Mouse (Mus musculus) hindbrain, embryonic 16.5 days (tissue): ENCODE results near the gene F2r. TPM values are rescaled to one million over a fixed set of nuclear protein-coding genes. Genes with fewer than 3 reads are reported as not detected.

Source experiments
- ATAC-seq: fragments of 200-750 bp; cut with Nextera tagmentation; 2 replicates; pipeline ENCODE4 v1.8.0; 2017; ENCODE audit warnings: moderate TSS enrichment, moderate library complexity
- H3K27ac ChIP-seq: fragments of 300-500 bp; sonication (generic); 2 replicates; pipeline ENCODE4 v1.5.1; 2014; ENCODE audit warnings: low read depth, mild to moderate bottlenecking, control low read depth, low read length, moderate library complexity
- H3K27me3 ChIP-seq: fragments of 300-500 bp; sonication (generic); replicated peaks from 2 replicates; pipeline ENCODE4 v1.6.1; 2014; ENCODE audit warnings: low read length; ENCODE audit not compliant: control insufficient read depth, insufficient read depth
- H3K36me3 ChIP-seq: fragments of 300-500 bp; sonication (generic); 2 replicates; pipeline ENCODE4 v1.6.1; 2014; ENCODE audit warnings: mild to moderate bottlenecking, low read length, moderate library complexity, mixed read lengths; ENCODE audit not compliant: control insufficient read depth, insufficient read depth
- H3K4me1 ChIP-seq: fragments of 300-500 bp; sonication (generic); 2 replicates; pipeline ENCODE4 v1.6.1; 2014; ENCODE audit warnings: low read depth, low read length; ENCODE audit not compliant: control insufficient read depth, insufficient read depth
- H3K4me2 ChIP-seq: fragments of 300-500 bp; sonication (generic); 2 replicates; pipeline ENCODE4 v1.6.1; 2014; ENCODE audit warnings: mild to moderate bottlenecking, low read length, control low read depth, moderate library complexity
- H3K4me3 ChIP-seq: fragments of 300-500 bp; sonication (generic); 2 replicates; pipeline ENCODE4 v1.5.1; 2014; ENCODE audit warnings: mild to moderate bottlenecking, low read length, control low read depth, moderate library complexity
- H3K9ac ChIP-seq: fragments of 300-500 bp; sonication (generic); 2 replicates; pipeline ENCODE4 v1.6.1; 2014; ENCODE audit warnings: low read depth, mild to moderate bottlenecking, control low read depth, low read length, moderate library complexity
- H3K9me3 ChIP-seq: fragments of 300-500 bp; sonication (generic); 2 replicates; pipeline ENCODE4 v1.6.1; 2014; ENCODE audit warnings: mild to moderate bottlenecking, low read length, moderate library complexity; ENCODE audit not compliant: control insufficient read depth
- WGBS: fragments of 180-500 bp; shearing (Covaris S2); extraction: QIAGEN DNeasy Blood & Tissue Kit; methylation state at CpG from one replicate; pipeline ENCODE4 v1.1.7; 2014; 5-methylcytosine and 5-hydroxymethylcytosine counted together
- polyA plus RNA-seq: library from polyadenylated mRNA; unstranded; fragments of >200 nt; fragmentation: Nextera tagmentation; extraction: Ambion mirVana; gene quantifications from 2 replicates; pipeline ENCODE4 v1.2.1, GENCODE M21; 2015

The F2r gene
- polyA plus RNA-seq, 1 experiment from 2014 or later = 55.8 TPM

DNA sequence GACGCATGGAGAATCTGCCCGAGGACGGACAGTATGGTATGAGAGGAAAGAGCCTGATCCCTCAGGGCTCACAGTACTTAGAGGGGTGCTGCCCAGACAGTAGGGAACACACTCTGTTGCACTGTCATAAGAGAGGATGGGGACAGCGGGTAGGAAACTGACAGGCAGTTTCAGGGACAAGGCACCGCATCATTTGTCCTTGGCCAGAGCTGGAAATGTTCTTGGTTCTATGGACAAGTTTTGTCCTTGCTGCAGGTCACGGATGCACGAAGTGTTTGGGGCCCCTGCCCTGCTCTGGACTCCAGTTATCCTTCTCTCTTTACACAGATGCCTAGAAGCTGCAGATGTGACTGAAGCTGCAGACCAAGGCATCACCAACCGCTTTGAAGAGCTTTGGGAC lies 11.3 kb downstream of the F2r start:
- Histone ChIP-seq H3K9ac (no peak overlapping the region), H3K9me3 (peaks cover 5% of the 10 kb centered on the region; the same call in 1 of the 2 replicates), H3K4me1 (no peaks in the 10 kb centered on the region), H3K27me3 (no peaks in the 10 kb centered on the region), H3K36me3 (peaks cover 17% of the 10 kb centered on the region), H3K27ac (no peak overlapping the region), H3K4me2 (no peak overlapping the region), H3K4me3 (no peak overlapping the region)
- 93% methylated on average over 8 of the region's 8 CpGs for WGBS
- ATAC-seq = no peak

DNA sequence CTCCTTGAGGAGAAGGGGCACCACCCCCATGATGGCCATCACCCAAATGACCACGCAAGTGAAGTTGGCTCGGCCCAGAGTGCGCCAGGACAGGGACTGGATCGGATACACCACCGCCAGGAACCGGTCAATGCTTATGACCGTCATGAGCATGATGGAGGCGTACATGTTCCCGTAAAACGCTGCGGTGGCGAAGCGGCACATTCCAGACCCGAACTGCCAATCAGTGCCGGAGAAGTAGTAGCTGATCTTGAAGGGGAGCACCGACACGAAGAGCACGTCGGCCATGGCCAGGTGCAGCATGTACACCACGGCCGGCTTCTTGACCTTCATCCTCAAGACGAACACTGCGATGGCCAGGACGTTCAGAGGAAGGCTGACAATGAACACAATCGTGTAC lies 14.0 kb downstream of the F2r start:
- whole genome bisulfite sequencing = 96% methylated on average over 25 of the region's 25 CpGs
- H3K36me3 ChIP-seq = peaks cover 17% of the 10 kb centered on the region
- ATAC-seq = no peak
- no peak overlapping the region for H3K4me3 ChIP-seq
- H3K4me2 ChIP-seq = no peak overlapping the region
- H3K4me1 ChIP-seq = no peaks in the 10 kb centered on the region
- no peak overlapping the region for H3K27ac ChIP-seq
- no peaks in the 10 kb centered on the region for H3K27me3 ChIP-seq
- H3K9me3 ChIP-seq = peaks cover 5% of the 10 kb centered on the region; the same call in 1 of the 2 replicates
- H3K9ac ChIP-seq = no peak overlapping the region

DNA sequence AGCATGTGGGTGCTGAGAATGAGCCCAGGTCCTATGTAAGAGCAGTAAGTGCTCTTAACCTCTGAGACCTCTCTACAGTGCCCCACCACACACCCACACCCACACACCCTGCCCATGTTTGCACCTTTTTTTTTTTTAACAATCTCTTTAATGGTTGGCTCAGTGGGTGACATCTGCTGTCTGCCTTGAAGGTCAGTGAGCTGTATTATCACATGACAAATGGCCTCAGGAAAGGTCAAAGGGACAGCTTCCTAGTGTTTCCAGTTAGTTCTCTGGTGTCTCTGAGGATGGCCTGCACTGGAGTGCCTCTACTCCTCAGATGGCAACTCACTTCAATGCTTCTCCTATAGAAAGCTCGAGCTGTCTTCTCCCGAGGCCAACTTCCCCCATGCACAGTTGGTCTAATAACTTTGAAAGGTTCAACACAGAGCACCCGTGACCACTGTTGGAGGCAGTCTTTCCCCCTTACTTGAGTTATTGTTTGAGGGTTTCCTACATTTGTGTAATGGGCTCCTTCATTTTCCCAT lies 18.4 kb downstream of the F2r start:
- Histone ChIP-seq H3K4me1 (no peaks in the 10 kb centered on the region), H3K9ac (no peak overlapping the region), H3K27ac (no peak overlapping the region), H3K27me3 (no peaks in the 10 kb centered on the region), H3K4me2 (no peak overlapping the region), H3K4me3 (no peak overlapping the region), H3K9me3 (no peaks in the 10 kb centered on the region), H3K36me3 (peaks cover 17% of the 10 kb centered on the region)
- 67% methylated on average over 3 of the region's 3 CpGs for WGBS
- ATAC-seq = no peak

DNA sequence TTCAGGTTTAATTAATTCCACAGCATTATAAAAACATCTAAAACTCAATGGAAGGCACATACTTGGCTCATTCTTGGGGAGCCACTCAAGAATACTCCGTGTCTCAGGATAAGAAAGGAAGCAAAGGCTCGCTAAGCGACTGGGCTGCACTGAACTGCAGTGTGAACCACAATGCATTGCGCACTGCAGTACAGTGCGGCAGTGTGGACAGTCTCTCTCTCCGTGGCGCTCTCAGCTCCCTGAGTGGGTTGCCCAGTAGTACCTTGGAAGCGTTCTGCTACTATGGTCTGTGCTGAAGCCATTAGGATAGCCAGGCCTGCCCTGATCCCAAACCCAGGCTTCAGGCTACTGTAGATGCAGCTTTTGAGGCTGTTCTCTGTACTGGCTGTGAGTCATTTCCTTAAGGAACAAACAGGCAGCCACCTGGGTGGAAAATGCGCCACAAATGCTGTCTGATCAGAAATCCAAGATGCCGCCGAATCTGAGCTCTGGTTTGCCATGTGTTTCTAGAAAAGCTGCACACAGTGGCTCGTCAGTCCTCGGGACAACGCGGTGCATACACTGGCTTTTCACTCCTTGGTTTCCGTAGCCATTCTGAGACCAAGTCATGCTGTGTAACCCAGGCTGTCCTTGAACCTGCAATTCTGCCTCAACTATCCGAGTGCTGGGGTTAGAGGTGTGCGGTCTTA lies 19.9 kb downstream of the F2r start:
- 86% methylated on average over 18 of the region's 18 CpGs for WGBS

DNA sequence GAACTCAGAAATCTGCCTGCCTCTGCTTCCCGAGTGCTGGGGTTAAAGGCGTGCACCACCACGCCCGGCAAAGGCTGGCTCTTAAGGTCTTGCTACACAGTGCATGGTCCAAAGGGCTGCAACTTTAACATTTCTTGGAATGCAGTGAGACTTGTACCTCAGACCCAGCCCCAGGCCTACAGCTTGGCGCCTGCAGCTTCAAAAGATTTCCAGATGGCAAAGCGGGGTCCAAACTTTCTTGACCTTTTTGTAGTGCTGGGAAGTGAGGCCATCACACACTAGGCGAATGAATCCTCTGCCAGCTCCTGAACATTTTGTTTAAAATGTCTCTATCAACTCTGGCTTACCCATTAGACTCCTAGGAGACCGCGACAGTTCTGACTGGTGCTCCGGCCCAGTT lies 20.7 kb downstream of the F2r start:
- Histone ChIP-seq H3K9me3 (no peaks in the 10 kb centered on the region), H3K4me2 (no peak overlapping the region), H3K36me3 (peaks cover 2% of the 10 kb centered on the region), H3K4me3 (no peak overlapping the region), H3K27me3 (no peaks in the 10 kb centered on the region), H3K4me1 (no peaks in the 10 kb centered on the region), H3K27ac (no peak overlapping the region), H3K9ac (no peak overlapping the region)
- WGBS = 92% methylated on average over 10 of the region's 10 CpGs
- ATAC-seq = no peak

More for the DNA sequence above, 19.9 kb downstream of the F2r start:
- H3K36me3 ChIP-seq = peaks cover 3% of the 10 kb centered on the region
- ATAC-seq = no peak
- no peak overlapping the region for H3K27ac ChIP-seq
- H3K4me3 ChIP-seq = no peak overlapping the region
- no peaks in the 10 kb centered on the region for H3K27me3 ChIP-seq
- no peaks in the 10 kb centered on the region for H3K9me3 ChIP-seq
- H3K4me1 ChIP-seq = no peaks in the 10 kb centered on the region
- no peak overlapping the region for H3K4me2 ChIP-seq
- no peak overlapping the region for H3K9ac ChIP-seq

DNA sequence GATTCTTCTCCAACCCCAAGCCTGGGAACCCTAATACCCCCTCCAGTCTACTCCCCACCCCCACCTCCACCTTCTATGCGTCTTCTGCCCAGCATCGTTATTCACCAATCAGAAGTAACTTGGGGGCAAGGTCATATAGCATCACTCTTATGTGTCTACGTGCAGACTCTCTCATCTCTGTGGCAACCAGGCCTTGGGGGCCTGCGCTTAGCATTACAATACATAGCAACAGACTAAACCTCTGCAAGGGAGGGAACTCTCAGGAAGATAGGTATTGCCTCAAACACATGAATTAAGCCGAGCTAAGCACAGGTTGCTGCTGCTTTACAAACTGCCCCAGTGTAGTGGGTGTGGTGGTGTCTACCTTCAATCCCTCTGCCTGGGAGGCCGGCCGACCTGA lies 21.6 kb downstream of the F2r start:
- no peak overlapping the region for H3K4me2 ChIP-seq
- no peak for ATAC-seq
- no peaks in the 10 kb centered on the region for H3K4me1 ChIP-seq
- no peaks in the 10 kb centered on the region for H3K9me3 ChIP-seq
- no peak overlapping the region for H3K4me3 ChIP-seq
- no peaks in the 10 kb centered on the region for H3K27me3 ChIP-seq
- H3K27ac ChIP-seq = no peak overlapping the region
- no peaks in the 10 kb centered on the region for H3K36me3 ChIP-seq
- 74% methylated on average over 7 of the region's 7 CpGs for WGBS
- no peak overlapping the region for H3K9ac ChIP-seq

DNA sequence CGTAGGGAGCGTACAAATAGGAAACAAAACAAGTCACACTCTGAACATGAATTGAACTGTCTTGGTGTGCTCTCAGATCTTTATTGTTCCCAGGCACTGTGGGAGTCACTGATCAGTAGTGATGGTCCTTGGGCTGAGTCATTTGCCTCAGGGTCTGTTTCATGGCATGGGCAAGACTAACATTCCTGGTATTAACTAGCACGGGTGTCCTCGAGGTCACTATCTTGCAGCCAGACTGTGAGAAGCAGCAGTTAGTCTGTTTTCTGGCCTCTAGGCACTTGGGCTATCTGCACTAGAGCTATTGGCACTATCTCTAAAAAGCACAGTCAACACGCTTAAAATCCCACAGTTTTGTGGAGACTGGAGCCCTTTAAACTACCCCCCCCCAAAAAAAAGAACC lies 22.4 kb downstream of the F2r start:
- H3K36me3 ChIP-seq = no peaks in the 10 kb centered on the region
- no peaks in the 10 kb centered on the region for H3K4me1 ChIP-seq
- H3K4me3 ChIP-seq = no peak overlapping the region
- ATAC-seq = no peak
- H3K27ac ChIP-seq = no peak overlapping the region
- H3K9ac ChIP-seq = no peak overlapping the region
- H3K4me2 ChIP-seq = no peak overlapping the region
- H3K9me3 ChIP-seq = no peaks in the 10 kb centered on the region
- no peaks in the 10 kb centered on the region for H3K27me3 ChIP-seq
- WGBS = 73% methylated on average over 5 of the region's 5 CpGs

DNA sequence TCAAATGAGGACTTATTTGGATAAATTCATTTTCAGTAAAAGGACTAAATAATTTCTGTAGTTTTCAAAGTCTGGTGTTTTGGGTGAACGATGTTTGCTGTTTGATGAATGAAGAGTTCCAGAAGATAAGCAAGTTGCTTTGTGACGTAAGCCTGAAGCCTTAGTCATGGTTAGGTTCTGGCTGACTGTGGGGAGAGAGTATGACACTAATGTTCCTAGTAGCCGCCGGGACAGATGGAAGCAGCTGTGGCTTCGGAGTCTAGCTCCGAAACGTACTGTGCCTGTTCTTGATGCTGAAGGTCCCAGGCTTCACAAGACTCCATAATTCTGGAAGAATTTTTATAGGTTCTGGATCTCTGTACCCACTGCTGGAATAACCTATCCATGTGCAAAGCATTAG lies 22.9 kb downstream of the F2r start:
- ATAC-seq = no peak
- Histone ChIP-seq H3K9me3 (no peaks in the 10 kb centered on the region), H3K27me3 (no peaks in the 10 kb centered on the region), H3K27ac (no peak overlapping the region), H3K9ac (no peak overlapping the region), H3K4me2 (no peak overlapping the region), H3K36me3 (no peaks in the 10 kb centered on the region), H3K4me1 (no peaks in the 10 kb centered on the region), H3K4me3 (no peak overlapping the region)
- WGBS = 92% methylated on average over 7 of the region's 7 CpGs

DNA sequence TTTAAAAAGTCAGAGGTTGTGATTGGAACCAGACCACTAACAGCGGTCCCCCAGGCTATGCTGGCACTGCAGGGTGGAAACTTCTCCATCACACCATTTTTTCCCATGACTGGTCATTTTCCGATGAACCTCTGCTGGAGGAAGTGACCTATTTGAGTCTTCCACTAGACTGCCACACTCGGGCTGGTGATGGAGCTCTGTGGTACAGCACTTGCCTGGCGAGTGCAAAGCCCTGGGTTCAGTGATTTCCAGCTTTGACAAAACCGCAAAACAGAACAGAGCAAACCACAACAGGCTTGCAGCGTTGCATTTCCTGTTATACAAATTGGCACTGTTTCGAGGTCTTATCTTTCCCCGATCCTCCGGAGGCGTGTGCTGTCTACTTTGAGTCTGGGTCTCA lies 25.4 kb downstream of the F2r start:
- no peaks in the 10 kb centered on the region for H3K36me3 ChIP-seq
- no peaks in the 10 kb centered on the region for H3K4me1 ChIP-seq
- no peak overlapping the region for H3K27ac ChIP-seq
- no peaks in the 10 kb centered on the region for H3K9me3 ChIP-seq
- H3K4me2 ChIP-seq = no peak overlapping the region
- no peak for ATAC-seq
- H3K27me3 ChIP-seq = no peaks in the 10 kb centered on the region
- H3K4me3 ChIP-seq = no peak overlapping the region
- 85% methylated on average over 10 of the region's 10 CpGs for WGBS
- no peak overlapping the region for H3K9ac ChIP-seq
